Mouse (Mus musculus): ENCODE data around the gene Angptl8. TPM values are rescaled to one million over a fixed set of nuclear protein-coding genes. Genes with fewer than 3 reads are reported as not detected.

Angptl8 gene
- polyA plus RNA-seq, 1 experiment from 2014 or later = 74.6 TPM

- ATAC-seq = no peak
- H3K4me3 ChIP-seq (ENCODE audit: low read depth, low read length) = no peak overlapping the region
- 87% methylated on average over 10 of the region's 10 CpGs for WGBS (ENCODE audit: insufficient replicate concordance)
- H3K27me3 ChIP-seq (ENCODE audit: insufficient read depth, low read length) = no peaks in the 10 kb centered on the region
- H3K4me1 ChIP-seq (ENCODE audit: insufficient read depth) = peaks cover 5% of the 10 kb centered on the region; the same call in 1 of the 2 replicates
- no peak overlapping the region for H3K9ac ChIP-seq (replicated peaks)
- TF ChIP-seq CTCF (IDR thresholded peaks at IDR 0.05; ENCODE audit: low read depth) (no peak), EP300 (IDR thresholded peaks at IDR 0.05; ENCODE audit: low read depth) (no peak)
- peaks cover 2% of the 10 kb centered on the region for H3K36me3 ChIP-seq (replicated peaks; ENCODE audit: insufficient read depth, low read length)
- no peak for DNase-seq
- no peaks in the 10 kb centered on the region for H3K9me3 ChIP-seq (ENCODE audit: low read length)
- H3K4me2 ChIP-seq (ENCODE audit: low read depth, low read length) = no peak overlapping the region
- H3K27ac ChIP-seq (ENCODE audit: low read depth) = no peak overlapping the region
Measured at GRCm38 (mm10) chr9:21824366-21824765, 10.9 kb upstream of the Angptl8 start.

- WGBS (ENCODE audit: insufficient replicate concordance) = 63% methylated on average over 14 of the region's 14 CpGs
- Histone ChIP-seq H3K9me3 (ENCODE audit: low read length) (no peaks in the 10 kb centered on the region), H3K4me1 (ENCODE audit: insufficient read depth) (peaks cover 15% of the 10 kb centered on the region), H3K9ac (replicated peaks) (no peak overlapping the region), H3K36me3 (replicated peaks; ENCODE audit: insufficient read depth, low read length) (no peaks in the 10 kb centered on the region; the same call in none of the 2 replicates), H3K27me3 (ENCODE audit: insufficient read depth, low read length) (no peaks in the 10 kb centered on the region), H3K27ac (ENCODE audit: low read depth) (peak overlapping the region; percentile 69), H3K4me2 (ENCODE audit: low read depth, low read length) (peak overlapping the region; percentile 23; the same call in 1 of the 2 replicates), H3K4me3 (ENCODE audit: low read depth, low read length) (no peak overlapping the region)
- TF ChIP-seq EP300 (IDR thresholded peaks at IDR 0.05; ENCODE audit: low read depth) (no peak), CTCF (IDR thresholded peaks at IDR 0.05; ENCODE audit: low read depth) (no peak)
- peak; percentile 27; the same call in 1 of the 2 replicates for ATAC-seq
- no peak for DNase-seq
Measured at GRCm38 (mm10) chr9:21829834-21830460, 5.4 kb upstream of the Angptl8 start.

GRCm38 (mm10) chr9:21830461-21830850 lies 4.9 kb upstream of the Angptl8 start:
- Histone ChIP-seq H3K27me3 (ENCODE audit: insufficient read depth, low read length) (no peaks in the 10 kb centered on the region), H3K9me3 (ENCODE audit: low read length) (no peaks in the 10 kb centered on the region), H3K27ac (ENCODE audit: low read depth) (peak overlapping the region; percentile 80), H3K36me3 (replicated peaks; ENCODE audit: insufficient read depth, low read length) (no peaks in the 10 kb centered on the region; the same call in none of the 2 replicates), H3K4me2 (ENCODE audit: low read depth, low read length) (no peak overlapping the region), H3K4me3 (ENCODE audit: low read depth, low read length) (no peak overlapping the region), H3K9ac (replicated peaks) (no peak overlapping the region), H3K4me1 (ENCODE audit: insufficient read depth) (peaks cover 17% of the 10 kb centered on the region)
- no peak for DNase-seq
- TF ChIP-seq CTCF (IDR thresholded peaks at IDR 0.05; ENCODE audit: low read depth) (no peak), EP300 (IDR thresholded peaks at IDR 0.05; ENCODE audit: low read depth) (no peak)
- 74% methylated on average over 5 of the region's 5 CpGs for WGBS (ENCODE audit: insufficient replicate concordance)
- ATAC-seq = no peak

GRCm38 (mm10) chr9:21830936-21831335 lies 4.4 kb upstream of the Angptl8 start:
- DNase-seq (peak; percentile 78), ATAC-seq (peak; percentile 76)
- Histone ChIP-seq H3K36me3 (replicated peaks; ENCODE audit: insufficient read depth, low read length) (no peaks in the 10 kb centered on the region; the same call in none of the 2 replicates), H3K4me2 (ENCODE audit: low read depth, low read length) (peak overlapping the region; percentile 32; the same call in 1 of the 2 replicates), H3K9me3 (ENCODE audit: low read length) (no peaks in the 10 kb centered on the region), H3K27ac (ENCODE audit: low read depth) (peak overlapping the region; percentile 81), H3K9ac (replicated peaks) (no peak overlapping the region), H3K27me3 (ENCODE audit: insufficient read depth, low read length) (no peaks in the 10 kb centered on the region), H3K4me1 (ENCODE audit: insufficient read depth) (peaks cover 17% of the 10 kb centered on the region), H3K4me3 (ENCODE audit: low read depth, low read length) (no peak overlapping the region)
- TF ChIP-seq CTCF (IDR thresholded peaks at IDR 0.05; ENCODE audit: low read depth) (peak; percentile 44), EP300 (IDR thresholded peaks at IDR 0.05; ENCODE audit: low read depth) (no peak)
- 64% methylated on average over 11 of the region's 11 CpGs for WGBS (ENCODE audit: insufficient replicate concordance)

- Histone ChIP-seq H3K9me3 (ENCODE audit: low read length) (no peaks in the 10 kb centered on the region), H3K9ac (replicated peaks) (no peak overlapping the region), H3K4me3 (ENCODE audit: low read depth, low read length) (no peak overlapping the region), H3K27ac (ENCODE audit: low read depth) (peak overlapping the region; percentile 81), H3K27me3 (ENCODE audit: insufficient read depth, low read length) (no peaks in the 10 kb centered on the region), H3K4me2 (ENCODE audit: low read depth, low read length) (peak overlapping the region; percentile 32; the same call in 1 of the 2 replicates), H3K36me3 (replicated peaks; ENCODE audit: insufficient read depth, low read length) (no peaks in the 10 kb centered on the region; the same call in none of the 2 replicates), H3K4me1 (ENCODE audit: insufficient read depth) (peaks cover 17% of the 10 kb centered on the region)
- 79% methylated on average over 19 of the region's 20 CpGs for WGBS (ENCODE audit: insufficient replicate concordance)
- DNase-seq (peak; percentile 43), ATAC-seq (peak; percentile 42)
- no peak for TF ChIP-seq CTCF (IDR thresholded peaks at IDR 0.05; ENCODE audit: low read depth)
- TF ChIP-seq EP300 (IDR thresholded peaks at IDR 0.05; ENCODE audit: low read depth) = no peak
Measured at GRCm38 (mm10) chr9:21831558-21832240, 3.6 kb upstream of the Angptl8 start.

- ATAC-seq (no peak), DNase-seq (no peak)
- Histone ChIP-seq H3K4me3 (ENCODE audit: low read depth, low read length) (no peak overlapping the region), H3K36me3 (replicated peaks; ENCODE audit: insufficient read depth, low read length) (no peaks in the 10 kb centered on the region), H3K9ac (replicated peaks) (no peak overlapping the region), H3K4me1 (ENCODE audit: insufficient read depth) (peaks cover 13% of the 10 kb centered on the region), H3K4me2 (ENCODE audit: low read depth, low read length) (no peak overlapping the region), H3K27ac (ENCODE audit: low read depth) (no peak overlapping the region), H3K9me3 (ENCODE audit: low read length) (no peaks in the 10 kb centered on the region), H3K27me3 (ENCODE audit: insufficient read depth, low read length) (no peaks in the 10 kb centered on the region)
- no peak for TF ChIP-seq EP300 (IDR thresholded peaks at IDR 0.05; ENCODE audit: low read depth)
- TF ChIP-seq CTCF (IDR thresholded peaks at IDR 0.05; ENCODE audit: low read depth) = no peak
- 78% methylated on average over 2 of the region's 2 CpGs for WGBS (ENCODE audit: insufficient replicate concordance)
Measured at GRCm38 (mm10) chr9:21837690-21838089, 2.4 kb downstream of the Angptl8 start.

Measured in liver, postnatal 0 days (tissue).